Mouse (Mus musculus): Measurements from ENCODE around the gene Tmem54.

Tmem54 gene

GRCm38 (mm10) chr4:129158549-129158948 is 53.2 kb downstream of the Tmem54 start:
- no peak for DNase-seq

DNA sequence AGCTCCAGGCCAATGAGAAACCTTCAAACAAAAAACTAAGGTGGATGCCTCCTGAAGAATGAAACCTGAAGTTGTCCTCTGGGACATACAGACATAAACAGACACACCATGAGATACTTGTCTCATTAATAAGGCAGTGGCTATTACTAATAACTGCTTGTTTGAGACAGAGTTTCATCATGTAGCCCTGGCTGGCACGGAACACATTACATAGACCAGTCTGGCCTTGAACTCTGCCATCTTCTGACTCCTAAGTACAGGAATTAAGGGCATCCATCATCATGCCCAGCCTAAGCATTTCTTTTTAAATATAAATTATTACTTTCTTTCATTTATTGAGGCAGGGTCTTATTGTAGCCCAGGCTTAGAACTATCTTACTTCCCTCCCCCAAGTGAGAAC is 55.7 kb downstream of the Tmem54 start:
- DNase-seq = no peak

All from cerebellum, postnatal 10 days (tissue).